Mouse (Mus musculus) Patski (cell line): Measurements from ENCODE around the gene Fat2. TPM values are rescaled to one million over a fixed set of nuclear protein-coding genes. Genes with fewer than 3 reads are reported as not detected.

Experiments
- ATAC-seq: fragments of 100-300 bp; one replicate; pipeline ENCODE4 v1.8.0; 2021
- CTCF ChIA-PET: fragments of 350-600 bp; sonication (Branson Sonifier 250); formaldehyde crosslinking; loops from one replicate; lab custom pipeline; 2022; ENCODE audit warnings: inconsistent platforms; lab: Charles Lee
- POLR2A ChIA-PET: fragments of 350-600 bp; sonication (Branson Sonifier 250); formaldehyde crosslinking; loops from one replicate; lab custom pipeline; 2022; ENCODE audit warnings: antibody characterized with exemption, inconsistent platforms; lab: Charles Lee
- DNase-seq: peaks from one replicate; pipeline ENCODE4 v3.0.0-alpha.2; 2011; ENCODE audit warnings: low read depth, low spot score
- H3K27me3 ChIP-seq: fragments of 371-371 bp; one replicate; pipeline ENCODE4 v1.5.1; 2021
- CTCF ChIP-seq: fragments of 100-300 bp; IDR thresholded peaks from one replicate; pipeline ENCODE4 v1.5.1; 2021
- in situ Hi-C: fragments of 300-500 bp; cut with MboI; formaldehyde crosslinking; loops from 3 replicates; pipeline ENCODE4 v1.11.1; 2018; ENCODE audit warnings: low pct_unique_long_range_greater_than_20kb, mixed read lengths
- polyA plus RNA-seq: library from polyadenylated mRNA; unstranded; gene quantifications from one replicate; pipeline ENCODE4 v1.2.3, GENCODE M21; 2021

Fat2 gene
- polyA plus RNA-seq, 1 experiment from 2014 or later: 4.2 TPM

- TF ChIP-seq CTCF: no peak
- CTCF ChIA-PET: interaction anchor here (0.9 to 1.4 kb wide), 3 partner anchors 9 to 81 kb away, joined by 3 to 4 read pairs (median 3); no protein-coding TSS in a partner anchor
- no peaks in the 10 kb centered on the region for H3K27me3 ChIP-seq
- DNase-seq: no peak
- POLR2A ChIA-PET: interaction anchor here (0.6 kb wide), 1 partner anchor 167 kb away, joined by 3 read pairs; no protein-coding TSS in a partner anchor
- no peak for ATAC-seq
- in situ Hi-C loops: no loop called here
Observed at GRCm38 (mm10) chr11:55365840-55366239, 29.5 kb upstream of the Fat2 start.

- in situ Hi-C loops: no loop called here
- DNase-seq: no peak
- no peaks in the 10 kb centered on the region for H3K27me3 ChIP-seq
- ATAC-seq: no peak
- CTCF ChIA-PET: interaction anchor here (1.1 to 1.4 kb wide), 2 partner anchors 8 to 13 kb away, joined by 3 to 4 read pairs; no protein-coding TSS in a partner anchor
- no peak for TF ChIP-seq CTCF
- POLR2A ChIA-PET: no interaction called here
Observed at GRCm38 (mm10) chr11:55365242-55365641, 28.9 kb upstream of the Fat2 start.

DNA sequence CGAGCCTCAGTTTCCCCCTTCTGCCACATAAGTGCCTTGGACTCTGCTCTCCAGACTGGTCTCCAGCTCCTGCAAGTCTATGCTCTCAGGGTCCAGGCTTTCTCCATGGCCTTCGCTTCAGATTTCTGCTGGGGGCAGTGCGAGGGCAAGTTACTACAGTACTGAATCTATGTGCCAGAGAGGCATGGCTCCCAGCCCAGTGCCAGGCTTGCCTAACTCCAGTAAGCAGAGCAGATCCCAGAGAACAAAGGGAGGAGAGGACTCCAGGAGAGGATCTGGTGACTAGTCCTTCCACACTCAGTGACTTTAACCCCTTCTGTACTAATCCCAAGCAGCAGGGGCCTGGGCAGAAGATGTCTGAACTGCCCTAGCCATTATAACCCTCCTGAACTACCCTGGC lies 28.3 kb upstream of the Fat2 start:
- in situ Hi-C loops: no loop called here
- ATAC-seq: no peak
- no peak for DNase-seq
- ChIA-PET CTCF (no interaction called here), POLR2A (interaction anchor here (1.1 kb wide), 1 partner anchor 17 kb away, joined by 4 read pairs; no protein-coding TSS in a partner anchor)
- no peaks in the 10 kb centered on the region for H3K27me3 ChIP-seq
- TF ChIP-seq CTCF: no peak

DNA sequence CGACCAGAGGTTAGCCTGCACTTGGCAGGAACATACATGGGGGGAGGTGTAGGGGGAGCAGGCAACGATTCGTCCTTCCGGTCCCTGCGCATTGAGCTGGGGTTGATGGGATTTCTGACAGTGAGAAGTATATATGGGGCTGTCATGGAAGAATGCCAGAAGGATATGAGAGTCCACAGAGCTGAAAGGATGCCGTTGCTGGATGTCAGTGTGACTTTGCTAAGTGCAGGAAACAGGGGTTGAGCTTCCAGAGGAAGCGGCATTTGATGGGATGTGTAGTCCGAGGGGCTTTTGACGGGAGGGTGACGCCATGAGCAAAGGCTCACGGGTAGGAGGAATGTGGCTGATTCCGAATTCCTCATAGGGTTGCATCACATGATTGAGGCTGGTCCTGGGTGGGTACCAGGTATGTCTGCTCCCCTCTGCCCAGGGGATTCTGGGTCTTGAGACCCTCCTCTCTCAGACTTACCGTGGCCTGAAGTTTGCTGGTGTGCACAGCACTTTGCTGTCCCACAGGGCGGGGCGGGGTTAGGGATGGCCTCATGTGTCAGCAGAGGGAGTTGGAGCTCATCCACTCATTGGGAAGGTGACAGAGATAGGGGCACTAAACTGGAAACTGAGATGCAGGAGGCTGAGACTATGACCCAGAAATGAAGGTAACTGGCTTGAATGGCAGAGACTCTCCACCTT lies 21.9 kb upstream of the Fat2 start:
- ATAC-seq: no peak
- no peaks in the 10 kb centered on the region for H3K27me3 ChIP-seq
- CTCF ChIA-PET: no interaction called here
- no peak for DNase-seq
- in situ Hi-C loops: no loop called here
- no peak for TF ChIP-seq CTCF
- POLR2A ChIA-PET: interaction anchor here (0.9 kb wide), 1 partner anchor 11 kb away, joined by 3 read pairs; no protein-coding TSS in a partner anchor

DNA sequence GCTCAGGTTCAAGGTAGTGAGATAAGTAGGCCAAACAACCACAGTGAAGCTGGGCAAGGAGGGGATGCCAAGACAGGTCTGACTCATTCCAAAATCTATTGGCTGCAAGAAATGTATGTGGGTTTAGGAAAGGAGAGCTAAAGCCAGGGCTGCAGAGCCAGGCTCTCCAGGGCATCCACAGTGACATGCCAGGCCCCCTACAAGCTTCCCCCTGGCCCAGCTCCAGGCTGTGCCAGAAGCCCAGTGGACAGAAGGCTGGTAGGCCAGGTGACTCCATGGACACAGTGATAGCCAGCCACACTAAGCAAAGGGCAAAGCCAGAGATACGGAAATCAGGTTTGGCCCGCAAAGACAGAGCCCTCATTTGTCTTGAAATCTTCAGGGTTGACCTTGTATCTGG lies 20.5 kb upstream of the Fat2 start:
- ATAC-seq (no peak), DNase-seq (no peak)
- TF ChIP-seq CTCF: no peak
- ChIA-PET POLR2A (no interaction called here), CTCF (interaction anchor here (0.8 kb wide), 1 partner anchor 9 kb away, joined by 3 read pairs; no protein-coding TSS in a partner anchor)
- H3K27me3 ChIP-seq: no peaks in the 10 kb centered on the region
- in situ Hi-C loops: no loop called here

DNA sequence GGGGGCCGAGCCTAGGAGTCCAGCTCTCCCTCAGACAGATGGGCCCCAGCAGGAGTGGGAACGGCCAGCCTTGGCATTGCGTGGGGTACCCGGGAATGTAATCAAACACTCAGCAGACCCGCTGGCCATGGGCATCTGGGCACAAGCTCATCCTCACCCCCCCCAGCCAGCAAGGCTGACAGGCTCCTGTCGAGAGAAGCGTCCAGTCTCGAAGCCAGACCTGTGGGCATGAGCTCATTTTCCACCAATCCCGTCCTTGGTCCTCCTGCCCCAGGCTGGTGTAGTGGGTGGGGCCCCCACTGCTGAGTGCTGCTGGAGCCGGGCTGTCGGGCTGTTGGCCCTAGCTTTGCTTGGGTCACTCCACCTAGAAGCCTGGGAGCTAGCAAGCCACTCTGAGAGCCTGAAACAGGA lies 5.6 kb upstream of the Fat2 start:
- TF ChIP-seq CTCF: no peak
- no peaks in the 10 kb centered on the region for H3K27me3 ChIP-seq
- in situ Hi-C loops: no loop called here
- ATAC-seq (no peak), DNase-seq (no peak)
- ChIA-PET POLR2A (no interaction called here), CTCF (no interaction called here)

- no peak for ATAC-seq
- POLR2A ChIA-PET: no interaction called here
Observed at GRCm38 (mm10) chr11:55340789-55341188, 4.4 kb upstream of the Fat2 start.

GRCm38 (mm10) chr11:55337032-55337769 lies 837 bp upstream of the Fat2 start:
- H3K27me3 ChIP-seq: no peaks in the 10 kb centered on the region
- ChIA-PET POLR2A (no interaction called here), CTCF (interaction anchor here (2.0 kb wide), 1 partner anchor 49 kb away, joined by 6 read pairs; no protein-coding TSS in a partner anchor)
- in situ Hi-C loops: no loop called here
- TF ChIP-seq CTCF: no peak
- no peak for DNase-seq
- ATAC-seq: no peak

More at GRCm38 (mm10) chr11:55340789-55341188, 4.4 kb upstream of the Fat2 start:
- in situ Hi-C loops: no loop called here
- TF ChIP-seq CTCF: no peak
- H3K27me3 ChIP-seq: no peaks in the 10 kb centered on the region
- no peak for DNase-seq
- CTCF ChIA-PET: no interaction called here

DNA sequence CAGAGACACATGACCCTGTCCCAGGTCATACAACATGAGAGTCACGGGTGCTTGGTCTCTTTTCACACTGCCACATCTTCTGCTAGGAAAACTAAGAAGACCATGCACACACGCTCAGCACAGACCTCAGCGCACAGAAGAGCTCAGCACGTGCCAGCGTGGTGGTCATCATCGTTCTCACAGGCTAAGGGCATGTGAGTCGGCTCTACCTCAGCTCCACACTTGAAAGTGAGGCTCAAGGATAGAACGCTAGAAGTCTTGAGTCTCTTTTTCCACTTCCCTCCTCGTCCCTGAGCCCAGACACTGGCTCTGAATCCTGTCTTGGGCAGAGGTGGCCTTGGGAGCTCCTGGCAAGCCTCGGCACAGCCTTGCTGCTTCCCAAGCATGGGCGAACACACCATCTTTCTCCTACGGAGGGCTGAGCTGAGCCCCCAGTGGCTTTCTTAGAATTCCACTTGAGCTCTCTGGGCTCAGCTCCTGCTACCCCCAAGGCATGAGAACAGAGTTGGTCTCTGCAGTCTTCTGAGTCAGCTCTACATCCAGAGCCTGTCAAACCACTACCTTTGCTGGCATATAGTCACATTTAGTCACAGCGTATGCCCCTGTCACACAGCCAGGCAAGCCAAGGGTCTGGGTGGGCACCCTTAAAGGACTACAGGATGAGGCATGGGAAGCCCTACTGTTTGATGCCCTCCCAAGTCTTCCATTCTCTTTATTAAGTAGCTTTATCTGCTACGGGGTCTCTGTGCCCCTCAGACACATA lies 869 bp downstream of the Fat2 start:
- in situ Hi-C loops: no loop called here
- DNase-seq: no peak
- POLR2A ChIA-PET: interaction anchor here (0.9 to 1.5 kb wide), 2 partner anchors 12 kb away, joined by 3 to 4 read pairs; no protein-coding TSS in a partner anchor
- no peaks in the 10 kb centered on the region for H3K27me3 ChIP-seq
- no peak for ATAC-seq
- CTCF ChIA-PET: interaction anchor here (1.0 to 2.0 kb wide), 4 partner anchors 15 to 51 kb away, joined by 3 to 6 read pairs (median 4); no protein-coding TSS in a partner anchor
- TF ChIP-seq CTCF: no peak

GRCm38 (mm10) chr11:55334545-55334944 lies 1.8 kb downstream of the Fat2 start:
- TF ChIP-seq CTCF: no peak
- in situ Hi-C loops: no loop called here
- ChIA-PET POLR2A (no interaction called here), CTCF (no interaction called here)
- no peaks in the 10 kb centered on the region for H3K27me3 ChIP-seq
- ATAC-seq: no peak
- no peak for DNase-seq
